Mouse (Mus musculus) lung, postnatal 10 days (tissue): ENCODE measurements around the gene Mdm2.
"Not testable (repeated sequence)": the region's sequence is repeated elsewhere in the genome, so short reads cannot be mapped to it uniquely, and the experiment has no call there.

Experiments
- DNase-seq: peaks from one replicate; pipeline ENCODE4 v3.0.0; 2021

Mdm2 gene

GRCm38 (mm10) chr10:117710604-117711141 is at the start of gene Mdm2:
Gene Mdm2 (minus strand): TSS chr10:117710758.
- peak; percentile 97 for DNase-seq

- DNase-seq: no peak
Measured at GRCm38 (mm10) chr10:117759844-117760630, 49.5 kb upstream of the Mdm2 start.

- DNase-seq: no peak
Measured at GRCm38 (mm10) chr10:117758749-117759727, 48.5 kb upstream of the Mdm2 start.

- not testable (repeated sequence) for DNase-seq
Measured at GRCm38 (mm10) chr10:117758344-117758743, 47.8 kb upstream of the Mdm2 start.

- no peak for DNase-seq
Measured at GRCm38 (mm10) chr10:117757796-117758342, 47.3 kb upstream of the Mdm2 start.

- DNase-seq: no peak
Measured at GRCm38 (mm10) chr10:117757259-117757658, 46.7 kb upstream of the Mdm2 start.

- no peak for DNase-seq
Measured at GRCm38 (mm10) chr10:117756784-117757183, 46.2 kb upstream of the Mdm2 start.

- DNase-seq: no peak
Measured at GRCm38 (mm10) chr10:117755799-117756467, 45.4 kb upstream of the Mdm2 start.

- DNase-seq: no peak
Measured at GRCm38 (mm10) chr10:117755086-117755798, 44.7 kb upstream of the Mdm2 start.

GRCm38 (mm10) chr10:117754609-117754940 is 44.0 kb upstream of the Mdm2 start:
- DNase-seq: no peak

- DNase-seq: no peak
Measured at GRCm38 (mm10) chr10:117753711-117754608, 43.4 kb upstream of the Mdm2 start.

GRCm38 (mm10) chr10:117752851-117753647 is 42.5 kb upstream of the Mdm2 start:
- no peak for DNase-seq

GRCm38 (mm10) chr10:117752304-117752821 is 41.8 kb upstream of the Mdm2 start:
- DNase-seq: no peak

GRCm38 (mm10) chr10:117751744-117752143 is 41.2 kb upstream of the Mdm2 start:
- no peak for DNase-seq

- no peak for DNase-seq
Measured at GRCm38 (mm10) chr10:117751282-117751610, 40.7 kb upstream of the Mdm2 start.

- DNase-seq: no peak
Measured at GRCm38 (mm10) chr10:117750529-117751281, 40.1 kb upstream of the Mdm2 start.

GRCm38 (mm10) chr10:117749787-117750343 is 39.3 kb upstream of the Mdm2 start:
- DNase-seq: no peak

- no peak for DNase-seq
Measured at GRCm38 (mm10) chr10:117749050-117749686, 38.6 kb upstream of the Mdm2 start.
